ENCODE assay signal across 14 mouse cellular contexts in genomic region chr16:37899357-37899756, GRCm38 (mm10). TPM values are rescaled to one million over a fixed set of nuclear protein-coding genes. Genes with fewer than 3 reads are reported as not detected.
A peak's percentile ranks its signal among the peaks of the same experiment; 100 is the strongest.
DNase-seq lines count a peak whose midpoint lies in the region; ATAC-seq and TF ChIP-seq lines count a peak whose summit lies in the region.
"Had no signal": no experiment of that assay in that cellular context is flagged by ENCODE, and none has a peak within 500 bp of the region (broad histone marks: within the 10 kb centered on the region; RNA-seq: fewer than 3 reads in every experiment).

No protein-coding gene starts in this region.

- no peak overlapping the region for H3K27ac ChIP-seq in cerebellum, adult 2 months (ENCODE audit: insufficient read depth, low read length)
- H3K27ac ChIP-seq: midbrain, embryonic 13.5 days had no signal

- no peak overlapping the region for H3K4me3 ChIP-seq in cerebellum, adult 2 months (replicated peaks; ENCODE audit: insufficient read depth, low read depth, low read length)
- H3K4me3 ChIP-seq: midbrain, embryonic 13.5 days had no signal

- WGBS in cerebellum, adult 2 months, result 19% methylated on average over 2 of the region's 2 CpGs

- DNase-seq in cerebellum, postnatal 14 days, result peak; percentile 45 to 54
- no peak for DNase-seq in cerebellum, adult 2 months
- DNase-seq in MN1 (ENCODE audit: low spot score), result peak; percentile 9
- peak; percentile 58 for DNase-seq in kidney, adult 11 months
- DNase-seq in kidney, postnatal 4 days, result peak; percentile 41 to 71
- no peak for DNase-seq in spleen, postnatal 4 days (ENCODE audit: low spot score in 2 of 2)
- DNase-seq in thymus, postnatal 25 days, result no peak
- DNase-seq: B cell, adult 2 months; cerebellum, adult 8-10 months had no signal

- no peaks in the 10 kb centered on the region; the same call in 1 of the 2 replicates for H3K27me3 ChIP-seq in cerebellum, adult 2 months (ENCODE audit: control insufficient read depth, insufficient read depth, low read length)
- H3K27me3 ChIP-seq: midbrain, embryonic 13.5 days had no signal

- no peak for ATAC-seq in granulocyte monocyte progenitor cell, adult 5-6 weeks (replicated peaks; ENCODE audit: poor library complexity, severe bottlenecking)
- ATAC-seq: midbrain, embryonic 13.5 days had no signal

- H3K4me1 ChIP-seq in cerebellum, adult 2 months (ENCODE audit: control insufficient read depth, insufficient read depth, low read length), result no peaks in the 10 kb centered on the region

- no peak for TF ChIP-seq CTCF in cerebellum, adult 2 months (IDR thresholded peaks at IDR 0.05; ENCODE audit: borderline replicate concordance, insufficient read depth, low read depth, low read length)

- TF ChIP-seq POLR2A in cerebellum, adult 2 months (IDR thresholded peaks at IDR 0.05; ENCODE audit: borderline replicate concordance, insufficient read depth, low read length), result no peak

RNA-seq across cellular contexts. Expression of gene Gpr156, which starts 16.9 kb away (rescaled TPM):
- 0.51 and 0.54 TPM in 2 replicates for polyA plus RNA-seq in cerebellum, adult 2 months (2012; rRNA removed)
- not detected in 2 replicates for total RNA-seq in granulocyte monocyte progenitor cell, adult 5-6 weeks (2014; fragmentation: Nextera tagmentation)
- not detected in 2 replicates for total RNA-seq in granulocyte monocyte progenitor cell, adult 5-6 weeks (2017)
- total RNA-seq: MEL had no signal

RNA-seq across cellular contexts. Expression of gene Lrrc58, which starts 31.2 kb away (rescaled TPM):
- 30.7 and 32.8 TPM in 2 replicates for polyA plus RNA-seq in cerebellum, adult 2 months (2012; rRNA removed)
- total RNA-seq in granulocyte monocyte progenitor cell, adult 5-6 weeks (2014; fragmentation: Nextera tagmentation), result 59.3 and 60.5 TPM in 2 replicates
- 55.8 TPM in 2 replicates for total RNA-seq in granulocyte monocyte progenitor cell, adult 5-6 weeks (2017)

RNA-seq across cellular contexts. Expression of gene Gm36028, which starts 38.4 kb away (rescaled TPM):
- polyA plus RNA-seq in cerebellum, adult 2 months (2012; rRNA removed), result 0.15 and 0.21 TPM in 2 replicates
- total RNA-seq in granulocyte monocyte progenitor cell, adult 5-6 weeks (2014; fragmentation: Nextera tagmentation), result 0.92 TPM in 1 of 2 replicates, not detected in the other
- total RNA-seq in granulocyte monocyte progenitor cell, adult 5-6 weeks (2017), result not detected in 2 replicates
- total RNA-seq: left cerebral cortex, postnatal 36 days; MEL had no signal
- polyA plus RNA-seq: small intestine, adult 2 months had no signal

Comparison
In these comparisons a context has a peak if more than half of its experiments do, and no peak if none do; other contexts are left out.
1. DNase-seq: peak in cerebellum, postnatal 14 days (2 of 2), MN1 (single experiment), kidney, adult 11 months (single experiment) and kidney, postnatal 4 days (2 of 2); none in cerebellum, adult 2 months (0 of 2), spleen, postnatal 4 days (0 of 2) and thymus, postnatal 25 days (single experiment).